12 mouse cellular contexts compared by ENCODE assay signal in the genomic region with DNA sequence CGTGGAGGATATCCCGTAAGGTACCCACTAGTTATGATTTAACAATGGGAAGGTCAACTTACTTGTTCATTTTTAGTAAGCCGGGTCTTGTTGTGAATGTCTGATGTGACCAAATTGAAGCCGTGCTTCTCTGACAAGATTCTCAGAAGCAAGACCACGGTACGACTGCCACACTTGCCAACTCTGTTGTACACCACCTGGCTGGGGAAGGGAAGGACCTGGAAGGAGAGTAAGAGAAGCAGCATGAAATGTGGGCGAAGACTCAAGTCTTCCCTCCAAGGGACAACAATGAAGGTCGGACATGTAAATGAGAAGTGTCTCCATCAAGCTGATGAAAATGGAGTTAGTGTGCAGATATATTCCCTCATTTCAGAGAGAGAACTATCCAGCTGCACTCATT.
DNase-seq lines count a peak whose midpoint lies in the region.
"Had no signal": no experiment of that assay in that cellular context is flagged by ENCODE, and none has a peak within 500 bp of the region (broad histone marks: within the 10 kb centered on the region; RNA-seq: fewer than 3 reads in every experiment).

No protein-coding gene starts in this region.

- peak; percentile 41 for DNase-seq in cerebellum, adult 11-12 months
- DNase-seq in cerebellum, adult 9-10 months, result no peak
- peak; percentile 67 to 76 for DNase-seq in cerebellum, postnatal 10 days
- DNase-seq in cerebellum, adult 8-10 months, result no peak
- peak; percentile 34 for DNase-seq in heart, adult 11 months
- no peak for DNase-seq in heart, adult 8-10 months (ENCODE audit: low spot score)
- DNase-seq: adrenal gland, adult 8-10 months; adrenal gland, postnatal 14 days; adrenal gland, postnatal 36 days; B cell, adult 2 months; cerebellum, postnatal 36 days; embryo, embryonic 11 days had no signal

Comparison
In these comparisons a context has a peak if more than half of its experiments do, and no peak if none do; other contexts are left out.
1. DNase-seq: peak in cerebellum, adult 11-12 months (single experiment), cerebellum, postnatal 10 days (2 of 2) and heart, adult 11 months (single experiment); none in cerebellum, adult 9-10 months (single experiment), cerebellum, adult 8-10 months (single experiment) and heart, adult 8-10 months (single experiment).